Mouse (Mus musculus) testis, adult 2 months (tissue): ENCODE data around the gene Cop1. TPM values are rescaled to one million over a fixed set of nuclear protein-coding genes. Genes with fewer than 3 reads are reported as not detected.
"Not testable (repeated sequence)": the region's sequence is repeated elsewhere in the genome, so short reads cannot be mapped to it uniquely, and the experiment has no call there.

Experiments used
- H3K27ac ChIP-seq: fragments of 200-500 bp; 2 replicates; pipeline ENCODE4 v1.5.1; 2012; ENCODE audit warnings: low read depth, low read length; ENCODE audit not compliant: control insufficient read depth, insufficient read depth
- H3K27me3 ChIP-seq: fragments of 200-500 bp; 2 replicates; pipeline ENCODE4 v1.6.1; 2012; ENCODE audit warnings: mild to moderate bottlenecking, low read length, moderate library complexity; ENCODE audit not compliant: control insufficient read depth, insufficient read depth
- H3K36me3 ChIP-seq: fragments of 200-500 bp; 2 replicates; pipeline ENCODE4 v1.6.1; 2012; ENCODE audit warnings: mild to moderate bottlenecking, low read length; ENCODE audit not compliant: control insufficient read depth, insufficient read depth
- H3K4me1 ChIP-seq: fragments of 200-500 bp; 2 replicates; pipeline ENCODE4 v1.6.1; 2012; ENCODE audit warnings: low read length; ENCODE audit not compliant: control insufficient read depth, insufficient read depth
- H3K4me3 ChIP-seq: fragments of 200-500 bp; 2 replicates; pipeline ENCODE4 v1.5.1; 2012; ENCODE audit warnings: low read depth, mild to moderate bottlenecking, low read length, moderate library complexity, mixed read lengths; ENCODE audit not compliant: control insufficient read depth
- CTCF ChIP-seq: fragments of 200-500 bp; IDR thresholded peaks from 2 replicates; pipeline ENCODE4 v1.5.1; 2012; ENCODE audit warnings: low read depth, mild to moderate bottlenecking, inconsistent platforms, low read length, moderate library complexity; ENCODE audit not compliant: control insufficient read depth, insufficient read depth, insufficient replicate concordance
- POLR2A ChIP-seq: fragments of 200-500 bp; IDR thresholded peaks from 2 replicates; pipeline ENCODE4 v1.6.1; 2012; ENCODE audit warnings: low read depth, mild to moderate bottlenecking, inconsistent platforms, low read length, moderate library complexity; ENCODE audit not compliant: control insufficient read depth
- polyA plus RNA-seq: library from polyadenylated mRNA; depleted of rRNA; stranded (reverse); fragments of >200 nt; gene quantifications from 2 replicates; pipeline ENCODE4 v1.2.3, GENCODE M21; 2012; rRNA removed

Cop1 gene
- polyA plus RNA-seq = 66.6 and 81.5 TPM in 2 replicates

- H3K36me3 ChIP-seq, H3K4me1 ChIP-seq, H3K27me3 ChIP-seq: not testable (repeated sequence)
- Histone ChIP-seq H3K27ac (peak within 1 kb of the TSS; percentile 97), H3K4me3 (peak within 1 kb of the TSS; percentile 97)
- peak; percentile 96 for TF ChIP-seq POLR2A
Observed at GRCm38 (mm10) chr1:159231781-159232571, at the start of gene Cop1. TSS of gene Cop1 (plus strand) at chr1:159232320.

DNA sequence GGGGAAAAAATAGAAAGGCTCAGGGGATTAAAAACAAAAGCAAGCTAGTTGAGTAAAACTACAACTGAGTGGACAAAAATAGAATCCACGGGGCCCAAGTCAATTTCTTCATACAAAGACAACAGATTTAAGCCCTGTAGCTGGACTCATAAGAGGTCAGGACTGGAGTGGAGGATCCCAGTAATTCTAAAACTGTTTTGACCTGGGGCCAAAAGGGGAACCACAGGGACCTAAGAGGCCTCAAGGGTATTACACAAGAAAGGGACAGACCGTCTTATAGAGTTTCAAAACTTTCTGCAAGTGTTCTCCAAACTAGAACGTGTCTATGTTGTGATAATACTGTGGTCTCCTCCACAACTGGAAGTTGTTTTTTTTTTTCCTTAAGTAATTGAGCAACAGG is 45.4 kb upstream of the Cop1 start:
- no peak overlapping the region for H3K4me3 ChIP-seq
- no peaks in the 10 kb centered on the region for H3K4me1 ChIP-seq
- no peaks in the 10 kb centered on the region for H3K36me3 ChIP-seq
- TF ChIP-seq CTCF (no peak), POLR2A (no peak)
- H3K27ac ChIP-seq = no peak overlapping the region
- H3K27me3 ChIP-seq = no peaks in the 10 kb centered on the region

DNA sequence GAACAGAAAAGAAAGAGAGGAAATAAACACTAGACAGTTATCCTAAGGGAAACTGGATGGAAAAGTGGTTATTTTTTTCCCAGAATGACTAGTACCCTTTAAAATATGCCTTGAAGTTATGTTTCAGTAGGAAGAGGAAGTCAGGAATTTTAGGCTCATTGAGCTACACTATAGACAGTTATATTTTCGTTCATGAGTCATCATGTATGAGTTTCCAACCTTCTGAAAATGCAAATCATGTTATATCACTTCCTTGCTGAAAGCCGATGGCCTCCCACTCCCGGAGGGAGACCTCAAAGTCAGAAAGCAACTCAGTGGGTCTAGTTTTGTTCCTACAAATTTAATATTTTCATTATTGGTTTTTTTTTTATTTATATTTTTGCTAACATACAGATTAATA is 33.5 kb upstream of the Cop1 start:
- Histone ChIP-seq H3K4me3 (no peak overlapping the region), H3K36me3 (no peaks in the 10 kb centered on the region), H3K4me1 (no peaks in the 10 kb centered on the region), H3K27me3 (no peaks in the 10 kb centered on the region), H3K27ac (no peak overlapping the region)
- no peak for TF ChIP-seq POLR2A
- TF ChIP-seq CTCF = no peak

GRCm38 (mm10) chr1:159199606-159200005 is 32.5 kb upstream of the Cop1 start:
- Histone ChIP-seq H3K27ac (no peak overlapping the region), H3K36me3 (no peaks in the 10 kb centered on the region), H3K4me3 (no peak overlapping the region), H3K27me3 (no peaks in the 10 kb centered on the region), H3K4me1 (no peaks in the 10 kb centered on the region)
- TF ChIP-seq CTCF (no peak), POLR2A (no peak)

DNA sequence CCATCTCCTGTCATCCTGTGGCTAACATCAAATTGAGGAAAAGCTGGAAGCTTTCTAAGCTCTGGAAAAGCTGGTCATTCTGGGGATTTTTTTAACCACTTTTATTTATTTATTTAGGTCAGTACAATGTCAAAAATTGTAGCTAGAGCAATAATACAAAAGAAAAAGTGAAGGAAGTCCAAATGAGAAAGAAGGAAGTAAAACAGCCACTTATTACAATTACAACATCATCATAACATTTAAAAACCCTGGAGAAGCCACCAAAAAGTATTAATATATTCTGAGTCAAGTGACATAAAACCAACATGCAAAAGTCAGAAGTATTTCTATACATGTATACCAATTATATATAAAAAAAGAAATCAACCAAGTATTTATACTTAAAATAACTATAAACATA is 30.9 kb upstream of the Cop1 start:
- Histone ChIP-seq H3K27me3 (no peaks in the 10 kb centered on the region), H3K27ac (no peak overlapping the region), H3K4me1 (no peaks in the 10 kb centered on the region), H3K4me3 (no peak overlapping the region), H3K36me3 (no peaks in the 10 kb centered on the region)
- TF ChIP-seq POLR2A (no peak), CTCF (no peak)

DNA sequence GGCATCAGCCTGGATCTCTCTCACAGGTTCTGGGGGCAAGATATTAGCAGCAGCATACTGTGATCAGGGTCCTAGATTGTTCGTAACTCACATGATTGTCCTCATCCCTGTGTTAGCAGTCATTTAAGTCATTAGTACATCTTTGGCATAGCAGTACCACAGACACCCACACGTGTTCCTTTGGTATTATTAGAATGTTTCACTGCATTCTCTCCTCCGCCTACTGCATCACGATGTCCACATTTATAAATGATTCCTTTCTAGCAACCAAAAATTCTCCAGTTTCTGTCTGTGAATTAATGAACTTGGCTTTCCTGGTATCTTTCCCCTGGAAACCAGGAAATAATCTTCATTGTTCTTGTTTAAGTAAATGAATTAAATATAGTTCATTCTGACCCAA is 20.4 kb upstream of the Cop1 start:
- Histone ChIP-seq H3K27ac (no peak overlapping the region), H3K4me3 (no peak overlapping the region), H3K36me3 (no peaks in the 10 kb centered on the region), H3K4me1 (no peaks in the 10 kb centered on the region), H3K27me3 (no peaks in the 10 kb centered on the region)
- no peak for TF ChIP-seq CTCF

- H3K27ac ChIP-seq = no peak overlapping the region
- H3K4me3 ChIP-seq = no peak overlapping the region
- H3K4me1 ChIP-seq = no peaks in the 10 kb centered on the region
- H3K36me3 ChIP-seq = no peaks in the 10 kb centered on the region
- TF ChIP-seq POLR2A (no peak), CTCF (no peak)
- H3K27me3 ChIP-seq = no peaks in the 10 kb centered on the region
Observed at GRCm38 (mm10) chr1:159217437-159217836, 14.7 kb upstream of the Cop1 start.
